Mouse (Mus musculus): ENCODE data around the gene Enpp6. TPM values are rescaled to one million over a fixed set of nuclear protein-coding genes. Genes with fewer than 3 reads are reported as not detected.
"Not testable (repeated sequence)": the region's sequence is repeated elsewhere in the genome, so short reads cannot be mapped to it uniquely, and the experiment has no call there.

Enpp6 gene
- polyA plus RNA-seq, 1 experiment from 2014 or later = 0.10 TPM

GRCm38 (mm10) chr8:47008220-47008773 is 21.6 kb downstream of the Enpp6 start:
- H3K9me3 ChIP-seq = no peaks in the 10 kb centered on the region
- no peaks in the 10 kb centered on the region for H3K27me3 ChIP-seq (replicated peaks; ENCODE audit: low read depth, poor library complexity, severe bottlenecking)
- no peak for DNase-seq (ENCODE audit: low spot score)
- no peak overlapping the region for H3K4me3 ChIP-seq
- peaks cover 8% of the 10 kb centered on the region for H3K4me1 ChIP-seq
- no peak overlapping the region for H3K27ac ChIP-seq (replicated peaks)
- WGBS = 83% methylated on average over 13 of the region's 13 CpGs
- H3K36me3 ChIP-seq (replicated peaks) = no peaks in the 10 kb centered on the region

GRCm38 (mm10) chr8:47016268-47016946 is 29.7 kb downstream of the Enpp6 start:
- Histone ChIP-seq H3K27me3 (replicated peaks; ENCODE audit: low read depth, poor library complexity, severe bottlenecking) (peaks cover 34% of the 10 kb centered on the region), H3K9me3 (no peaks in the 10 kb centered on the region), H3K4me1 (0 out of 2 replicates have a peak, but pooled peaks cover 5% of the 10 kb centered on the region), H3K27ac (replicated peaks) (no peak overlapping the region), H3K4me3 (no peak overlapping the region), H3K36me3 (replicated peaks) (no peaks in the 10 kb centered on the region)
- 46% methylated on average over 13 of the region's 13 CpGs for WGBS
- peak; percentile 78 for DNase-seq (ENCODE audit: low spot score)

- peaks cover 16% of the 10 kb centered on the region for H3K27me3 ChIP-seq (replicated peaks; ENCODE audit: low read depth, poor library complexity, severe bottlenecking)
- no peaks in the 10 kb centered on the region for H3K9me3 ChIP-seq
- DNase-seq (ENCODE audit: low spot score) = no peak
- 0 out of 2 replicates have a peak, but pooled peaks cover 5% of the 10 kb centered on the region for H3K4me1 ChIP-seq
- no peak overlapping the region for H3K27ac ChIP-seq (replicated peaks)
- 78% methylated on average over 8 of the region's 8 CpGs for WGBS
- no peak overlapping the region for H3K4me3 ChIP-seq
- H3K36me3 ChIP-seq (replicated peaks) = no peaks in the 10 kb centered on the region
These were observed 34.5 kb downstream of the Enpp6 start for GRCm38 (mm10) chr8:47021135-47021555.

- no peak overlapping the region for H3K27ac ChIP-seq (replicated peaks)
- DNase-seq (ENCODE audit: low spot score) = no peak
- peaks cover 3% of the 10 kb centered on the region for H3K27me3 ChIP-seq (replicated peaks; ENCODE audit: low read depth, poor library complexity, severe bottlenecking)
- H3K4me1 ChIP-seq = 0 out of 2 replicates have a peak, but pooled peaks cover 2% of the 10 kb centered on the region
- 85% methylated on average over 4 of the region's 4 CpGs for WGBS
- no peaks in the 10 kb centered on the region for H3K9me3 ChIP-seq
- no peaks in the 10 kb centered on the region for H3K36me3 ChIP-seq (replicated peaks)
- no peak overlapping the region for H3K4me3 ChIP-seq
These were observed 37.9 kb downstream of the Enpp6 start for GRCm38 (mm10) chr8:47024612-47025011.

GRCm38 (mm10) chr8:47026841-47027490 is 40.3 kb downstream of the Enpp6 start:
- WGBS = 82% methylated on average over 10 of the region's 10 CpGs
- H3K4me3 ChIP-seq = no peak overlapping the region
- H3K27me3 ChIP-seq (replicated peaks; ENCODE audit: low read depth, poor library complexity, severe bottlenecking) = no peaks in the 10 kb centered on the region; the same call in 1 of the 2 replicates
- no peak for DNase-seq (ENCODE audit: low spot score)
- H3K27ac ChIP-seq (replicated peaks) = no peak overlapping the region
- no peaks in the 10 kb centered on the region for H3K36me3 ChIP-seq (replicated peaks)
- H3K4me1 ChIP-seq = peaks cover 6% of the 10 kb centered on the region; the same call in 1 of the 2 replicates
- H3K9me3 ChIP-seq = no peaks in the 10 kb centered on the region

GRCm38 (mm10) chr8:47028474-47028873 is 41.8 kb downstream of the Enpp6 start:
- H3K9me3 ChIP-seq = no peaks in the 10 kb centered on the region
- no peaks in the 10 kb centered on the region for H3K36me3 ChIP-seq (replicated peaks)
- H3K4me3 ChIP-seq = no peak overlapping the region
- peaks cover 6% of the 10 kb centered on the region; the same call in 1 of the 2 replicates for H3K4me1 ChIP-seq
- 76% methylated on average over 6 of the region's 6 CpGs for WGBS
- no peak overlapping the region for H3K27ac ChIP-seq (replicated peaks)
- H3K27me3 ChIP-seq (replicated peaks; ENCODE audit: low read depth, poor library complexity, severe bottlenecking) = no peaks in the 10 kb centered on the region
- no peak for DNase-seq (ENCODE audit: low spot score)

GRCm38 (mm10) chr8:47030321-47030720 is 43.6 kb downstream of the Enpp6 start:
- H3K27me3 ChIP-seq (replicated peaks; ENCODE audit: low read depth, poor library complexity, severe bottlenecking) = no peaks in the 10 kb centered on the region
- 87% methylated on average over 19 of the region's 19 CpGs for WGBS
- no peak for DNase-seq (ENCODE audit: low spot score)
- no peak overlapping the region for H3K4me3 ChIP-seq
- H3K4me1 ChIP-seq = peaks cover 6% of the 10 kb centered on the region; the same call in 1 of the 2 replicates
- no peak overlapping the region for H3K27ac ChIP-seq (replicated peaks)
- no peaks in the 10 kb centered on the region for H3K9me3 ChIP-seq
- H3K36me3 ChIP-seq (replicated peaks) = no peaks in the 10 kb centered on the region

- Histone ChIP-seq H3K4me3 (no peak overlapping the region), H3K27ac (replicated peaks) (no peak overlapping the region), H3K9me3 (no peaks in the 10 kb centered on the region), H3K36me3 (replicated peaks) (no peaks in the 10 kb centered on the region), H3K4me1 (peaks cover 6% of the 10 kb centered on the region; the same call in 1 of the 2 replicates), H3K27me3 (replicated peaks; ENCODE audit: low read depth, poor library complexity, severe bottlenecking) (no peaks in the 10 kb centered on the region)
- DNase-seq (ENCODE audit: low spot score) = no peak
- WGBS = 89% methylated on average over 7 of the region's 7 CpGs
These were observed 45.4 kb downstream of the Enpp6 start for GRCm38 (mm10) chr8:47032081-47032480.

- WGBS = 84% methylated on average over 4 of the region's 4 CpGs
- Histone ChIP-seq H3K27ac (replicated peaks) (no peak overlapping the region), H3K4me3 (no peak overlapping the region), H3K4me1 (peaks cover 4% of the 10 kb centered on the region; the same call in 1 of the 2 replicates), H3K36me3 (replicated peaks) (no peaks in the 10 kb centered on the region), H3K9me3 (no peaks in the 10 kb centered on the region), H3K27me3 (replicated peaks; ENCODE audit: low read depth, poor library complexity, severe bottlenecking) (no peaks in the 10 kb centered on the region)
- DNase-seq (ENCODE audit: low spot score) = no peak
These were observed 47.3 kb downstream of the Enpp6 start for GRCm38 (mm10) chr8:47033976-47034375.

GRCm38 (mm10) chr8:47036501-47036900 is 49.8 kb downstream of the Enpp6 start:
- Histone ChIP-seq H3K4me3 (no peak overlapping the region), H3K9me3 (peaks cover 7% of the 10 kb centered on the region), H3K36me3 (replicated peaks) (no peaks in the 10 kb centered on the region), H3K27me3 (replicated peaks; ENCODE audit: low read depth, poor library complexity, severe bottlenecking) (no peaks in the 10 kb centered on the region), H3K4me1 (no peaks in the 10 kb centered on the region), H3K27ac (replicated peaks) (no peak overlapping the region)
- DNase-seq (ENCODE audit: low spot score) = no peak
- WGBS = 83% methylated on average over 8 of the region's 8 CpGs

GRCm38 (mm10) chr8:47037405-47037804 is 50.7 kb downstream of the Enpp6 start:
- 54% methylated on average over 5 of the region's 5 CpGs for WGBS
- Histone ChIP-seq H3K27ac (replicated peaks) (no peak overlapping the region), H3K27me3 (replicated peaks; ENCODE audit: low read depth, poor library complexity, severe bottlenecking) (no peaks in the 10 kb centered on the region), H3K9me3 (peaks cover 7% of the 10 kb centered on the region), H3K36me3 (replicated peaks) (no peaks in the 10 kb centered on the region), H3K4me1 (no peaks in the 10 kb centered on the region), H3K4me3 (no peak overlapping the region)
- no peak for DNase-seq (ENCODE audit: low spot score)

GRCm38 (mm10) chr8:47040215-47040614 is 53.5 kb downstream of the Enpp6 start:
- H3K27me3 ChIP-seq (replicated peaks; ENCODE audit: low read depth, poor library complexity, severe bottlenecking); DNase-seq (ENCODE audit: low spot score); H3K27ac ChIP-seq (replicated peaks); H3K4me3 ChIP-seq; H3K36me3 ChIP-seq (replicated peaks); H3K4me1 ChIP-seq: not testable (repeated sequence)
- H3K9me3 ChIP-seq = peaks cover 11% of the 10 kb centered on the region
- 80% methylated on average over 4 of the region's 4 CpGs for WGBS

- H3K36me3 ChIP-seq (replicated peaks) = no peaks in the 10 kb centered on the region
- no peak for DNase-seq (ENCODE audit: low spot score)
- peaks cover 4% of the 10 kb centered on the region; the same call in 1 of the 2 replicates for H3K9me3 ChIP-seq
- no peaks in the 10 kb centered on the region for H3K4me1 ChIP-seq
- WGBS = 88% methylated on average over 4 of the region's 4 CpGs
- no peaks in the 10 kb centered on the region for H3K27me3 ChIP-seq (replicated peaks; ENCODE audit: low read depth, poor library complexity, severe bottlenecking)
- no peak overlapping the region for H3K4me3 ChIP-seq
- H3K27ac ChIP-seq (replicated peaks) = no peak overlapping the region
These were observed 59.7 kb downstream of the Enpp6 start for GRCm38 (mm10) chr8:47046340-47046739.

Measured in embryonic facial prominence, embryonic 10.5 days (tissue).